Mouse (Mus musculus) G1E (cell line): ENCODE data around the gene Pth1r. TPM values are rescaled to one million over a fixed set of nuclear protein-coding genes. Genes with fewer than 3 reads are reported as not detected.

ENCODE experiments used
- ATAC-seq: 2 replicates; pipeline ENCODE4 v1.8.0; 2016; ENCODE audit warnings: mild to moderate bottlenecking; ENCODE audit not compliant: insufficient number of reproducible peaks, poor library complexity, low FRiP score, severe bottlenecking; ENCODE audit errors: extremely low read depth
- DNase-seq: peaks from one replicate; pipeline ENCODE4 v3.0.0; 2012; ENCODE audit warnings: low spot score
- H3K27me3 ChIP-seq: 2 replicates; pipeline ENCODE4 v1.6.1; 2012; ENCODE audit warnings: mild to moderate bottlenecking, low read length, inconsistent platforms; ENCODE audit not compliant: insufficient read depth
- H3K36me3 ChIP-seq: replicated peaks from 2 replicates; pipeline ENCODE3; 2012; ENCODE audit warnings: mild to moderate bottlenecking, inconsistent platforms
- H3K4me1 ChIP-seq: 2 replicates; pipeline ENCODE4 v1.6.1; 2012; ENCODE audit warnings: low read depth, low read length, inconsistent platforms, mixed read lengths; ENCODE audit not compliant: insufficient read depth
- H3K4me3 ChIP-seq: 2 replicates; pipeline ENCODE4 v1.5.1; 2012; ENCODE audit warnings: low read depth, mild to moderate bottlenecking, inconsistent platforms, low read length, moderate library complexity, mixed read lengths
- H3K9me3 ChIP-seq: replicated peaks from 2 replicates; pipeline ENCODE4 v1.6.1; 2012; ENCODE audit warnings: inconsistent platforms
- CTCF ChIP-seq: IDR thresholded peaks from 2 replicates; pipeline ENCODE4 v1.5.1; 2012; ENCODE audit warnings: low read depth, low read length, inconsistent platforms, mixed read lengths
- GATA1 ChIP-seq: IDR thresholded peaks from 2 replicates; pipeline ENCODE4 v1.6.1; 2012; ENCODE audit warnings: borderline replicate concordance, low read length, inconsistent platforms, mixed read lengths
- GATA2 ChIP-seq: IDR thresholded peaks from 2 replicates; pipeline ENCODE4 v1.6.1; 2012; ENCODE audit warnings: low read depth, low read length, inconsistent platforms, borderline replicate concordance
- POLR2AphosphoS5 ChIP-seq: IDR thresholded peaks from 2 replicates; pipeline ENCODE4 v1.6.1; 2012; ENCODE audit warnings: low read depth, low read length, inconsistent platforms; ENCODE audit not compliant: insufficient replicate concordance
- TAL1 ChIP-seq: conservative IDR thresholded peaks from 2 replicates; pipeline ENCODE4 v1.6.1; 2012; ENCODE audit warnings: low read depth, low read length, inconsistent platforms, mixed read lengths
- polyA plus RNA-seq: library from polyadenylated mRNA; stranded (reverse); fragments of >175 nt; gene quantifications from 2 replicates; pipeline ENCODE4 v1.2.3, GENCODE M21; 2012
- total RNA-seq, 2 experiments: library from RNA; stranded (forward) in 1 of 2; stranded (reverse) in 1 of 2; fragments of 200-1000 nt in 1 of 2; fragments of >200 nt in 1 of 2; fragmentation: Nextera tagmentation in 1 of 2; gene quantifications; 2 replicates each; pipeline ENCODE4 v1.2.3; 2014 to 2017

Pth1r gene
- total and polyA plus RNA-seq, 3 experiments = 0.03 TPM; not detected in 2

- peaks cover 3% of the 10 kb centered on the region; the same call in 1 of the 2 replicates for H3K4me1 ChIP-seq
- no peak for DNase-seq
- no peaks in the 10 kb centered on the region; the same call in 1 of the 2 replicates for H3K9me3 ChIP-seq
- H3K27me3 ChIP-seq = peaks cover 80% of the 10 kb centered on the region
- TF ChIP-seq GATA1 = no peak
- TF ChIP-seq CTCF = no peak
- no peak for TF ChIP-seq TAL1
- TF ChIP-seq GATA2 = no peak
- no peak for TF ChIP-seq POLR2AphosphoS5
- H3K36me3 ChIP-seq = no peaks in the 10 kb centered on the region
- no peak overlapping the region for H3K4me3 ChIP-seq
- no peak for ATAC-seq
Observed at GRCm38 (mm10) chr9:110743456-110744323, 3.3 kb downstream of the Pth1r start.

- ATAC-seq = no peak
- DNase-seq = no peak
- no peaks in the 10 kb centered on the region; the same call in 1 of the 2 replicates for H3K9me3 ChIP-seq
- H3K27me3 ChIP-seq = peaks cover 74% of the 10 kb centered on the region
- H3K36me3 ChIP-seq = no peaks in the 10 kb centered on the region
- TF ChIP-seq GATA1 (no peak), GATA2 (no peak)
- peaks cover 3% of the 10 kb centered on the region; the same call in 1 of the 2 replicates for H3K4me1 ChIP-seq
- no peak overlapping the region; the same call in 1 of the 2 replicates for H3K4me3 ChIP-seq
Observed at GRCm38 (mm10) chr9:110742951-110743455, 3.9 kb downstream of the Pth1r start.

- Histone ChIP-seq H3K9me3 (no peaks in the 10 kb centered on the region; the same call in 1 of the 2 replicates), H3K36me3 (no peaks in the 10 kb centered on the region), H3K27me3 (peaks cover 71% of the 10 kb centered on the region), H3K4me3 (no peak overlapping the region; the same call in 1 of the 2 replicates), H3K4me1 (peaks cover 3% of the 10 kb centered on the region; the same call in 1 of the 2 replicates)
- DNase-seq = no peak
- no peak for ATAC-seq
- no peak for TF ChIP-seq GATA2
- no peak for TF ChIP-seq GATA1
- no peak for TF ChIP-seq CTCF
- no peak for TF ChIP-seq TAL1
- TF ChIP-seq POLR2AphosphoS5 = no peak
Observed at GRCm38 (mm10) chr9:110742295-110742950, 4.5 kb downstream of the Pth1r start.

GRCm38 (mm10) chr9:110741711-110742294 lies 5.1 kb downstream of the Pth1r start, which contains the start of gene Myl3:
Gene Myl3 (plus strand): TSS chr9:110741861.
- no peaks in the 10 kb centered on the region for H3K36me3 ChIP-seq
- H3K4me1 ChIP-seq = peaks cover 3% of the 10 kb centered on the region; the same call in 1 of the 2 replicates
- no peak for ATAC-seq

GRCm38 (mm10) chr9:110739961-110740360 lies 7.0 kb downstream of the Pth1r start:
- ATAC-seq (no peak), DNase-seq (no peak)
- H3K4me1 ChIP-seq = peaks cover 3% of the 10 kb centered on the region; the same call in 1 of the 2 replicates
- no peaks in the 10 kb centered on the region; the same call in 1 of the 2 replicates for H3K9me3 ChIP-seq
- H3K27me3 ChIP-seq = peaks cover 60% of the 10 kb centered on the region
- no peak overlapping the region for H3K4me3 ChIP-seq
- no peaks in the 10 kb centered on the region for H3K36me3 ChIP-seq
- TF ChIP-seq CTCF (no peak), POLR2AphosphoS5 (no peak), GATA2 (no peak), GATA1 (no peak)

More at GRCm38 (mm10) chr9:110741711-110742294, 5.1 kb downstream of the Pth1r start, which contains the start of gene Myl3:
- Histone ChIP-seq H3K27me3 (peaks cover 65% of the 10 kb centered on the region), H3K4me3 (no peak within 1 kb of the TSS), H3K9me3 (no peaks in the 10 kb centered on the region; the same call in 1 of the 2 replicates)
- no peak for DNase-seq
- TF ChIP-seq GATA1 = no peak
- no peak for TF ChIP-seq POLR2AphosphoS5
- TF ChIP-seq CTCF = no peak
- TF ChIP-seq TAL1 = no peak
- no peak for TF ChIP-seq GATA2

GRCm38 (mm10) chr9:110738054-110738453 lies 8.9 kb downstream of the Pth1r start:
- Histone ChIP-seq H3K27me3 (peaks cover 62% of the 10 kb centered on the region), H3K9me3 (no peaks in the 10 kb centered on the region; the same call in 1 of the 2 replicates), H3K4me1 (peaks cover 10% of the 10 kb centered on the region), H3K4me3 (no peak overlapping the region), H3K36me3 (no peaks in the 10 kb centered on the region)
- no peak for ATAC-seq
- no peak for TF ChIP-seq POLR2AphosphoS5
- TF ChIP-seq GATA1 = no peak
- TF ChIP-seq CTCF = peak; percentile 20; the same call in 1 of the 2 replicates
- no peak for DNase-seq
